Mouse (Mus musculus) hindbrain, embryonic 11.5 days (tissue): ENCODE measurements around the gene Pcbd1. TPM values are rescaled to one million over a fixed set of nuclear protein-coding genes. Genes with fewer than 3 reads are reported as not detected.

ENCODE experiments used
- ATAC-seq: fragments of 200-750 bp; cut with Nextera tagmentation; 2 replicates; pipeline ENCODE4 v1.8.0; 2017; ENCODE audit warnings: mild to moderate bottlenecking, moderate TSS enrichment, moderate library complexity; ENCODE audit not compliant: low FRiP score
- DNase-seq: peaks from one replicate; pipeline ENCODE4 v3.0.0-alpha.2; 2015; ENCODE audit warnings: low spot score
- H3K27ac ChIP-seq: fragments of 300-500 bp; sonication (generic); 2 replicates; pipeline ENCODE4 v1.5.1; 2014; ENCODE audit warnings: mild to moderate bottlenecking, low read depth, low read length
- H3K27me3 ChIP-seq: fragments of 300-500 bp; sonication (generic); 2 replicates; pipeline ENCODE4 v1.6.1; 2014; ENCODE audit warnings: mild to moderate bottlenecking, low read length, moderate library complexity, mixed read lengths; ENCODE audit not compliant: control insufficient read depth, insufficient read depth
- H3K36me3 ChIP-seq: fragments of 300-500 bp; sonication (generic); 2 replicates; pipeline ENCODE4 v1.6.1; 2014; ENCODE audit warnings: mild to moderate bottlenecking, low read length, moderate library complexity, mixed read lengths; ENCODE audit not compliant: control insufficient read depth, insufficient read depth
- H3K4me1 ChIP-seq: fragments of 300-500 bp; sonication (generic); replicated peaks from 2 replicates; pipeline ENCODE4 v1.6.1; 2014; ENCODE audit warnings: low read length, mixed read lengths; ENCODE audit not compliant: control insufficient read depth, insufficient read depth
- H3K4me2 ChIP-seq: fragments of 300-500 bp; sonication (generic); replicated peaks from 2 replicates; pipeline ENCODE4 v1.6.1; 2014; ENCODE audit warnings: mild to moderate bottlenecking, low read depth, low read length
- H3K4me3 ChIP-seq: fragments of 300-500 bp; sonication (generic); 2 replicates; pipeline ENCODE4 v1.5.1; 2014; ENCODE audit warnings: low read depth, low read length
- H3K9ac ChIP-seq: fragments of 300-500 bp; sonication (generic); 2 replicates; pipeline ENCODE4 v1.6.1; 2014; ENCODE audit warnings: low read depth, low read length
- H3K9me3 ChIP-seq: fragments of 300-500 bp; sonication (generic); 2 replicates; pipeline ENCODE4 v1.6.1; 2016; ENCODE audit warnings: low read length; ENCODE audit not compliant: control insufficient read depth
- WGBS: fragments of 180-500 bp; shearing (Covaris S2); extraction: QIAGEN DNeasy Blood & Tissue Kit; methylation state at CpG from one replicate; pipeline ENCODE4 v1.1.7; 2014; 5-methylcytosine and 5-hydroxymethylcytosine counted together
- polyA plus RNA-seq: library from polyadenylated mRNA; unstranded; fragments of >200 nt; fragmentation: Nextera tagmentation; extraction: Ambion mirVana; gene quantifications from 2 replicates; pipeline ENCODE4 v1.2.1, GENCODE M21; 2014

Pcbd1 gene
- polyA plus RNA-seq, 1 experiment from 2014 or later, result 23.8 TPM

DNA sequence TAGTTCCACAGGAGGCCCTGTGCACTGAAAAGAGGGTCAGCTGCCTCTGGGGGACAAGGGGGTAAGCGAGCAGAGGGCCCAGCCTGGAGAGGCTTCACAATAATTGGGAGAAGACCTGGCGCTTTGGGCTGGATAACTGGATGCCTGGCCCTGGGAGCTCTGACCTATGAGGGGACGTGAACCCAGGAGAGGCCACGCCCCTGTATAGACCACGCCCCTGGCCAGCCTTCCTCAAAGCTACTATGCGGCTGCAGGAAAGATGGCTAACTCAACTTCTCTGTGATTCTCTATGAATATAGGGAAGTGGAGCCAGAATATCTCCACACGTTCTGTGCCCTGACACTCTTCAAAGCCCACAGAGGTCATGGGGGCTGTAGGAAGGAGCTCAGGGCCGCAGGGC is 24.5 kb upstream of the Pcbd1 start:
- Histone ChIP-seq H3K9me3 (no peaks in the 10 kb centered on the region), H3K36me3 (no peaks in the 10 kb centered on the region), H3K4me2 (peak overlapping the region; percentile 23), H3K4me1 (peaks cover 4% of the 10 kb centered on the region), H3K27me3 (no peaks in the 10 kb centered on the region), H3K9ac (no peak overlapping the region), H3K27ac (no peak overlapping the region), H3K4me3 (no peak overlapping the region)
- DNase-seq, result peak; percentile 77
- 6% methylated on average over 8 of the region's 8 CpGs for WGBS
- ATAC-seq, result peak; percentile 44; the same call in 1 of the 2 replicates

DNA sequence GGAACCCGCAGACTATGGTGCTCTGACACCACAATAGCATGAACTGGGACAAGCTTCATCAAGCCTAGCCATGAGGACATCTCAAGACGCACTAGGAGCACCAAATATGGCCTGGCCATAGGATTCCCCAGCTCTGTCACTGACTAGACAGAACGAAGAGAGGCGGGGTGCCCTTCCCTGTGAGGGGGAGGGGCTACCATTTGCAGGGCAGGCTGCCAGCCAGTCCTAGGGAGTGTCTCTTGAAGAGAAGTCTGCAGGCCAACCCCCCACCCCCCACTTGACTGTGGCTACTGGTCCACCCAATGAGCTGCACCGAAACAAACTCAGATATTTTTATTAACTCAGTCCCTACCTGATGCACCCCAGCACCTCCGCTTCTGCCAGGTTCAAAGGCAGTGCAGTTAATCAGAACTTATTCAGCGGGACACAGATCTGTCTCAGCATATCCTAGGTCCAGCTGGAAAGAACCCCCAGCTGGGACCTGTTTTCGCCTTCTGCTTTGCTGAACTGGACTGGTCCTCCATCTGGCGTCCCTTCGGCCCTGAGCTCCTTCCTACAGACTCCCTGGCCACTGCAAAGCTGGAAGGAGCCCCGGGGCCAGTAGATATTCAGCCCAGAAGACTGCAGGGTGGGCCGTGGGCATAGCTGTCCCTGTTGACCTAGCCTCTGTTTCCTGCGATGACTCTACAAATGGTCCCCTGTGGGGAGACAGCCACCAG is 23.7 kb upstream of the Pcbd1 start:
- no peak for ATAC-seq
- 51% methylated on average over 13 of the region's 13 CpGs for WGBS
- no peak overlapping the region for H3K27ac ChIP-seq

DNA sequence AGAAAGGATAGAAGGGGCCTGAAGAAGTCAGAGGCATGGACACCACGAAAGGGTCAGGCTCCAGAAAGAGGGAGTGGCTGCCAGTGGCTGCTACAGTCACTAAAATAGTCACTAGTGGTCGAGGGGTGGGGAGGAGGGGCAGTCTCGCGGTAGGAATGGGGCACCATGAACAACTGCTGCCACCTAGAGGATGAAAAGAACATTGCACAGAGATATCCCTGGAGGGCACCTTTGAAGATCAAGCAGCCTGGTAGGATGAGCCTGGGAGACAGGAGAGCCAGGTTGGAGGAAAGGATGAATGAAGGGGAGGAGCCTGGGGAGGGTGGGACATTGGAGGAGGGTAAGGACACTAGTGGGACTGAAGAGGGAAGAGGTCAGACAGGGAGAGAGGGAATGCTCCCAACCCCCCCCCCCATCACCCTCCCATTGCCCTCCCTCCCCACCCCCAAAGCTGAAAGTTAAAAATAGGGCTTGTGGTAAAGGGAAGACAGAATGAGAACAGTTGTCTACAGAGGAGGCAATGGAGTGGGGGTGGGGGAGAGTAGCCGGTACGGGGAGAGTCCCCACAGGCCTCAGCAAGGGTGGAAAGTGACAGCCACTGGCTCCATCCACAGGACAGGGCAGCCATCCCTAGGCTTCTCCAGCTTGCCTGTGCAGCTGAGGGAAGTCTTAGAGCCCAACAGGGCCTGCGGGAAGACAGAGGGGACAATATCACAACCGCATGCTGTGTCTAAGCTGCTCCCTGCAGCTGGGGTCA is 20.5 kb upstream of the Pcbd1 start:
- H3K4me2 ChIP-seq, result no peak overlapping the region

More for the DNA sequence above, 23.7 kb upstream of the Pcbd1 start:
- Histone ChIP-seq H3K9ac (no peak overlapping the region), H3K4me3 (no peak overlapping the region), H3K9me3 (no peaks in the 10 kb centered on the region), H3K27me3 (no peaks in the 10 kb centered on the region), H3K4me1 (peaks cover 4% of the 10 kb centered on the region; the same call in 1 of the 2 replicates), H3K36me3 (no peaks in the 10 kb centered on the region), H3K4me2 (no peak overlapping the region)
- DNase-seq, result peak; percentile 28

DNA sequence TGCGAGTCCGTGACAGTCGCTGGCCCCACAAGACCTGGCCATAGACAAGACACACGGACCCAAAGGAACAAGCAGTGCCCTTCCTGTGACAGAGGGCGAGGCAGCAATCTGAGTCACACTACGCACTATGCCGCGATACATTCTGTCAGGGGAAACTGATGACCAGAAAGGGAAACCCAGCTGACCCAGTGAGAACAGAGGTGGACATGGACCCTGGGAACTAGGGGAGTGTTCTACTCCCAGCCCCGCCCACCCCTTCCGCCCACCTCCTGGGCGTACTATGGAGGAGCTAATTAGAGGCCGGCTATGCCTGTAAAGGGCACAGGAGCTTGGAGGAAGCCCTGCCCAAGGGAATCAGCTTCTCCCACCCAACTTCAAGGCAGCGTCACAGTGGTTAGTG is 19.9 kb upstream of the Pcbd1 start:
- no peak overlapping the region for H3K4me2 ChIP-seq
- WGBS, result 4% methylated on average over 13 of the region's 13 CpGs
- no peaks in the 10 kb centered on the region for H3K36me3 ChIP-seq
- H3K4me1 ChIP-seq, result peaks cover 4% of the 10 kb centered on the region; the same call in 1 of the 2 replicates
- H3K27ac ChIP-seq, result no peak overlapping the region
- H3K27me3 ChIP-seq, result no peaks in the 10 kb centered on the region
- DNase-seq (peak; percentile 30), ATAC-seq (no peak)
- H3K9ac ChIP-seq, result no peak overlapping the region
- H3K4me3 ChIP-seq, result no peak overlapping the region
- no peaks in the 10 kb centered on the region for H3K9me3 ChIP-seq

More for the DNA sequence above, 20.5 kb upstream of the Pcbd1 start:
- Histone ChIP-seq H3K4me3 (no peak overlapping the region), H3K4me1 (peaks cover 4% of the 10 kb centered on the region; the same call in 1 of the 2 replicates), H3K36me3 (no peaks in the 10 kb centered on the region), H3K27ac (no peak overlapping the region), H3K9me3 (no peaks in the 10 kb centered on the region), H3K27me3 (no peaks in the 10 kb centered on the region), H3K9ac (no peak overlapping the region)
- 2% methylated on average over 8 of the region's 8 CpGs for WGBS
- ATAC-seq (peak; percentile 44), DNase-seq (peak; percentile 86)

DNA sequence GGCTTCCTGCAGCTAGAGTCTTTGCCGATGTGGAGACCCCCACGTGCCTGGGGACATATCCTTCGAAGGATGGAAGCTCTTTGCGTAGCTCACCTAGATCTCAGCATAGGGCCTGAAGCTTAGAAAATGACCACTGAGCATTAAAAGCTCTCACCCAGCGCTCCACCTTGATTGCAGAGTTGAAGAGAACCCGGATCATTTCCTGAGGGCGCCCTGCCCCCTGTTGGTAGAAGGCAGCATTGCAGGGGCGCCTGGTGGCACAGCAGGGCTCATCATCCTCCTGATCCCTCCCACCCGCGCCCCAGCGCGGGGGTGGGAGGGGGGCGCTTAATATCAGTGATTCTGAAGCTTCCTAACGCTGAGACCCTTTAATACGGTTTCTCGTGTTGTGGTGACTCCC is 16.8 kb upstream of the Pcbd1 start:
- Histone ChIP-seq H3K4me2 (no peak overlapping the region), H3K9ac (no peak overlapping the region), H3K27ac (no peak overlapping the region), H3K36me3 (no peaks in the 10 kb centered on the region), H3K9me3 (no peaks in the 10 kb centered on the region), H3K4me3 (no peak overlapping the region), H3K4me1 (no peaks in the 10 kb centered on the region), H3K27me3 (no peaks in the 10 kb centered on the region)
- 15% methylated on average over 16 of the region's 16 CpGs for WGBS
- ATAC-seq (no peak), DNase-seq (peak; percentile 82)

DNA sequence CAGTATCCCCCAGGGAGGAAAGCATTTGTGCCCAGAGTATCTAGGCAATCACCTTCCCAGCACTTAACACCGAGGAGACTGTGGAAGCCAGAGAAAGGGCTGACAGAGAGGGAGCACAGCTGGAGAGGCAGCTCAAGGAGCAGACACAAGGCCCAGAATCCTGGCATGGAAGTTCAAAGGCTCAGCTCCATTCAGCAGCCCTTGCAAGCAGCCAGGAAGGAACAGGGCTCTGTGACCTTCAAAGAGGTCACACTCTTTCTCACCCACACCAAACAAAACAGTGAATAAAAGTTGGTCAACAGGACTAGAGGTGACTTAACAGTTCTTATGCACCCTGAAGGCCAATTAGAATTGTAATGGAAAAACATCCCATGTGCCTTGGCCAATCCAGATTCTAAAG is 14.5 kb upstream of the Pcbd1 start:
- H3K4me3 ChIP-seq, result no peak overlapping the region
- H3K4me2 ChIP-seq, result no peak overlapping the region
- no peak for DNase-seq
- no peak for ATAC-seq
- no peaks in the 10 kb centered on the region for H3K36me3 ChIP-seq
- 0% methylated on average over 1 of the region's 1 CpGs for WGBS
- H3K27ac ChIP-seq, result no peak overlapping the region
- H3K4me1 ChIP-seq, result no peaks in the 10 kb centered on the region
- no peaks in the 10 kb centered on the region for H3K27me3 ChIP-seq
- no peak overlapping the region for H3K9ac ChIP-seq
- no peaks in the 10 kb centered on the region for H3K9me3 ChIP-seq

DNA sequence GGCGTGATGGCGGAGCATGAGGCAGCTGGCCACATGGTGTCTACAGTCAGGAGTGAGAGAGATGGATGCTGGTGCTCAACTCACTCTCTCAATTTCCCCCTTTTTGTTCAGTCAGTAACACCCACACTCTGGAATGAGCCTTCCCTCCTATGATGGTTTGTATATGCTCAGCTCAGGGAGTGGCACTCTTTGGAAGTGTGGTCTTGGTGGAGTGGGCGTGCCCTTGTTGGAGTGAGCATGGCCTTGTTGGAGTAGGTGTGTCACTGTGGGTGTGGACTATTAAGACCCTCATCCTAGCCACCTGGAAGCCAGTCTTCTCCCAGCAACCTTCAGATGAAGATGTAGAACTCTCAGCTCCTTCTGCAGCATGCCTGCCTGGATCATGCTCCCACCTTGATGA is 13.5 kb upstream of the Pcbd1 start:
- Histone ChIP-seq H3K9ac (no peak overlapping the region), H3K4me3 (no peak overlapping the region), H3K36me3 (no peaks in the 10 kb centered on the region), H3K27ac (no peak overlapping the region), H3K4me1 (no peaks in the 10 kb centered on the region), H3K9me3 (no peaks in the 10 kb centered on the region), H3K27me3 (no peaks in the 10 kb centered on the region), H3K4me2 (no peak overlapping the region)
- ATAC-seq (no peak), DNase-seq (no peak)
- WGBS, result 91% methylated on average over 3 of the region's 3 CpGs

DNA sequence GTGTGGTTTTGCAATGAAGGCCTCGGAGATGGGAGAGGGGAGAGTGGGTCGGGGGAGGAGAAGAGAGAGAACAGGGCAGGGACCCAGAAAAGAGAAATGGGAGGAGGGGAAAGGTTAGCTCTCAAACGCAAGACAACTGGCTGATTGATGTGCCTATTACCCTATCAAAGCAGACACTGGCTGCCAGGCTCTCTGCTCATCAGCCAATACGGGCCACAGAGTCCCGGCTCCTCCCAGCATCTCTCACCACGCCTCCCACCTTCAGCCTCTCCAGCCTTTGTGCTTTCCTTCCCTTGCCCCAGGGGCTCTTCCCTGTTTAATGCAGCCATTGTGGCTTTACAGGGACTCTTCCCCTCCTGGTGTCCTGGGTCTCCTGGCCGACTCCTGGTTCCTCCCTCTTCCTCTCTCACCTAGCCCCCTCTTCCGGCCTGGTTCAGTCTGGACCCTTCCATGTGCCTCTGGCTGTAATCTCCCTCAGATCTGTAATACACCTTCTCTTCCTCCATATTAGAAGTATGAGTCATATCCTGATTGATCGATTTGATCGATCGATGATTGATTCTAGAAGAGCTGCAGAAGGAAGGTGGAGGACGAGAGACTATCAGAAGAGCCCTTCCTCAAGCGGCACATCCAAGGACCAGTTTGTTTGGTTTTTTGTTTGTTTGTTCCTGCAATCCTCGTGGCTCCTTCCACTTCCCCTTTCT is 8.8 kb upstream of the Pcbd1 start:
- Histone ChIP-seq H3K4me2 (no peak overlapping the region), H3K9ac (peak overlapping the region; percentile 52), H3K27ac (peak overlapping the region; percentile 70), H3K27me3 (no peaks in the 10 kb centered on the region), H3K9me3 (no peaks in the 10 kb centered on the region), H3K36me3 (no peaks in the 10 kb centered on the region), H3K4me3 (no peak overlapping the region), H3K4me1 (no peaks in the 10 kb centered on the region)
- ATAC-seq, result peak; percentile 98
- peak; percentile 85 for DNase-seq
- 40% methylated on average over 14 of the region's 14 CpGs for WGBS
